Mouse (Mus musculus) cerebellum, postnatal 14 days (tissue): ENCODE results near the gene Prr7.

ENCODE experiments used
- DNase-seq, 2 experiments: peaks; one replicate each; pipeline ENCODE4 v3.0.0; 2021; ENCODE audit warnings: mixed read lengths in 2 of 2

Gene Prr7

DNA sequence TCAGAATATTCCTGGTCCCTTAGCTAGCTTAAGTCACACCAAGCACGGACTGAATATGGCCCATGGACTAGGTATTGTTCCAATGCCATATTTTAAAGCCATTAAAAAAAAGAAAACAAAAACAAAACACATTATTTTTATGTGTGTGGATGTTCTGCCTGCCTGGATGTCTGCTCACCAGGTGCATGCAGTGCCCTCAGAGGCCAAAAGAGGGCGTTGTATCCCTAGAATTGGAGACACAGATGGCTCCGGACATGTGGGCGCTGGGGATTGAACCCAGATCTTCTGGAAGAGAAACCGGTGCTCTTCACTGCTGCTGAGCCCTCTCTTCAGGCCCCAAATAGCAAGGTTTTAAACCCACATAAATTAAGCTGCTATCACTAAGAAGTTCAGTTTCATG is 14.0 kb downstream of the Prr7 start:
- DNase-seq = peak in 1 of 2 experiments; percentile 81

DNA sequence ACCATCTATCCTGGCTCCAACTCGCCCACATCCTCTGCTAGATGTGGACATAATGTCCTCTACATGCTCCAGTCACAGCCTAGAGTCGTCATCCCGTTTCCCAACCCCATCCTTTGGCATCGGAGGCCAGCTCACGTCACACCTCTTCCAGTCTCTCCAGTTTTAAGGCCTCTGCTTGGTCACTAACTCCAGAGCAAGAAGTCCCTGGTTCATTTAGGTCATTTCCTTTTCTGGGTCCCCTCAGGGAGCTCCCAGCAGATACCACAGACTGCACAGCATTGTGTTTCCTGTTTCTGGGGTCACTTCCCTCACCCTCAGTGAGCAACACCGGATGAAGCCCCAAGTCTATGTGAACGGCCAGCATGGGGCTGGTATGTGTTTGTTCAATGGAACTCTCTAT is 14.9 kb downstream of the Prr7 start:
- DNase-seq = no peak

DNA sequence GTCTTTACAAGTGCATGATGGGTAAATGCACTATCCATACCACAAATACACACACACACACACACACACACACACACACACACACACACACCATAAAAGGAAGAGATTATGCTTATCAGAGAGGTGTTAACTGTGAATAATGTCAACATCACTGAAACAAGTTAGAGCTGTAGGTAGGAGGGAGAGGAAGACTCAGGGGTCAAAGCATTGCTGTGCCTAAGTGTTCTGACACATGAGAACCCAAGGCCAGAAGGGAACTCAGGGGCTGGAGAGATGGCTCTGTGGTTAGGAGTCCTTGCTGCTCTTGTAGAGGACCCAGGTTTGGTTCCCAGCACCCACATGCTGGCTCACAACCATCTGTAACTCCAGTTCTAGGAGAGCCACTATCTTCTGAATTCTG is 15.9 kb downstream of the Prr7 start:
- no peak for DNase-seq

DNA sequence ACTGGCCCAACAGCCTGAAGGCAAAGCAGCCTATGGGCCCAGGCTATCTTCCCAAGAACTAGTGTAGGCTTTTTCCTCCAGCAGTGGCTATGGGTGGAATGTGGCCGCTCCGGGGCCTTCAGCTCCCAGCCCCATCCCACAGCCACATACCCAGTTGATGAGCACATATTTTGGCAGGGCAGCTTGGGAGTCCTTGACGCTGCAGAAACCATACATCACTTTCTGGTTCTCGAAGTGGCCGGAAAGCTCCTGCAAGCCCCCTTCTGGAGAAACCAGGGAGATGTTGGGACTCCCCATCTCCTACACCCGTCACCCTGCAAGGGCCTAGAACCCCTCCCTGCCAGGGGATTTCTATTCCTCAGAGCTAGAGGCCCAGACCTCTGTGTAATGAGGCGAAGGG is 18.5 kb downstream of the Prr7 start:
- DNase-seq = no peak

DNA sequence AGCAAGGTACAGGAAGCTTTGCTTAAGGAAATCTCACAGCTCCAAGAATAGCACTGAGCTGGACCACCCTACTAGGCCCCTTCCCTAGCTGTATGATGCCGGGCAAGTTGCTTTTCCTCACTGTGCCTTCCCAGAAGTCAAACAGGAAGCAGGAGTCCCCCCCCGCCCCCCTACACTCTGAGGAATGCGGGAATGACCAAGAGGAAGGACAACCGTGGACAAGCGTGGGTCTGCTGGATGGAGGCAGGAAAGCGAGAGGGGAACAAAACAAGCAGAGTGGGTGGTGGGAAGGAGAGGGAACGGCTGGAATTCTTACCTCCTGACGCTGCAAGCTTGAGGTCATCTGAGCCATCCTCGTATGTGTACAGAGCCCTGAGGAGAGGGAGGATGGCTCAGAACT is 19.0 kb downstream of the Prr7 start:
- DNase-seq = no peak

DNA sequence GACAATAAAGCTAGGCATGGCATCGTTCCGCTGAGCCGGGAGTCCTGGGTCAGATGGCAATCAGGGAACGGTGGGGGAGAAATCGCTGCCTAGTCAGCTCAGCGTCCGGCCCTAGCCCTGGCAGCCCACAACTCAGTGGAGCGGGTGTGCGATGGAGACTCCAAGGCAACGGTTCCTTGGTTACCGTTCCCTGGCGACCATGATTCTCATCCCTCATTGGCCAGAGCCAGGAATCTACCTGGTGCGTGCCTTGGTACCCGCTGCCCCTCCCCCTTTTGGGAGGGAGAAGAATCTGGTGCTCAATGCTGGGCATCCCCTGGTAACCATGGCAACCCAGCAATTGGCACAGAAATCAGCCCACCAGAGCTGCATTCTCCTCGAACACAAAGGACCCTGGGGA is 19.5 kb downstream of the Prr7 start:
- DNase-seq = peak; percentile 84 to 92

DNA sequence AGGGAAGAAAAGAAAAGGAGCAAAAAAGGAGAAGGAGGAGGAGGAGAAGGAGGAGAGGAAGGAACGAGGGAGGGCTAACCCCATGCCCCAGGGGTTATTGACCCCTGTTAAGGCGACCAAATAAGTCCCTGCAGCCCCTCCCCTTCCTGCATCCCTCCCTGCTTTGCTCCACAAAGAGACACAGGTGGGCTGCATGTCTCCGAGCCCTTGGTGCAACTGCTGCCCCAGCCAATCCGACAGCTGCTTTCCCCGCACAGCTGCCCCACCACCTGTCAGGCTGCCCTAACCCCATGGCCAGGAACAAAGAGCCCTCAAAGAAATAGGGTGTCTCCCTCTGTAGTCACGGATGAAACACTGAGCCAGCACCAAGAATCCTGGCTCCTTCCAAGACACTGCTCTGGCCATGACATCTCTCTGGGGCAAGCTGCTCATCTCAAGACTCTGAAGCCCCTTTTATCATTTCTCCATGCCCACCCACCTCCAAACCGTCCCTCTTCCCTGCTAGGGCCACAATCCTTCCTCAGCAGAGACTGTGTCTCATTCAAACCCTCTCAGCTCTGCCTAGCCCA is 20.5 kb downstream of the Prr7 start:
- no peak for DNase-seq

DNA sequence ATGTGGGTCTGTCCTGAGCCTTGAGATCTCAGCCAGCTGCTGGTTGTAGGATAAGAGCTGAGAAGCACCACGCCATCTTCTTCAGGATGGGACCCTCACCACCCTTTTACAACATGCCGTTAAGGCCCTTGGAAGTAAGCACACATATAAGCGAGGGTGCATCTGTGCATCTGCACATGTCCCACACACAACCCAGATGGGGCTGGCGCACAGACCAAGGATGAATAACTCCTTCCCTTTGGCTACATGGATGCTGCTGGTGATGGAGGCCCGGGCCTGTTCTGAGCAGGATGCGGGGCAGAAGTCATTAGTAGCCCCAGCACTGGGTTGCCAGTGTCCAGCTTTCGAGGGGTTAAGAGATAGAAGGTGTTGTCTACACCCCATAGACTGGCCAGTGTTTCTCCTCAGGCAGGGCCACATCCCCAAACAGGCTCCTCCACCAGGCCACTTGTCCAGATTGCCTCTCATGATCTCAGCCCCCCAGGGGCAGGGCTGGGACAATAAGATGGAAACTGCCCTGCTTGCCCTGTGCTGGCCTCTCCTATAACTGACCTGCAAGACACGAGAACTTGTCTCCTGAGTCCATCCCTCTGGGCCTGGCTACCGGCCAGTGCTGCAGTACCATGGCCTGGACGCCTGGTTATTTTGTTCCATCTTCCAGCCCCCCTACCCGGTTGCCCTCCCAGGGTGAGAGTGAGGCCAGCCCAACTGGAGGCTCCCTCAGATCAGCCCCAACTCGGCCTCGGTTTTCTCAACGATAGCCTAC is 22.1 kb downstream of the Prr7 start:
- peak; percentile 64 to 79 for DNase-seq

DNA sequence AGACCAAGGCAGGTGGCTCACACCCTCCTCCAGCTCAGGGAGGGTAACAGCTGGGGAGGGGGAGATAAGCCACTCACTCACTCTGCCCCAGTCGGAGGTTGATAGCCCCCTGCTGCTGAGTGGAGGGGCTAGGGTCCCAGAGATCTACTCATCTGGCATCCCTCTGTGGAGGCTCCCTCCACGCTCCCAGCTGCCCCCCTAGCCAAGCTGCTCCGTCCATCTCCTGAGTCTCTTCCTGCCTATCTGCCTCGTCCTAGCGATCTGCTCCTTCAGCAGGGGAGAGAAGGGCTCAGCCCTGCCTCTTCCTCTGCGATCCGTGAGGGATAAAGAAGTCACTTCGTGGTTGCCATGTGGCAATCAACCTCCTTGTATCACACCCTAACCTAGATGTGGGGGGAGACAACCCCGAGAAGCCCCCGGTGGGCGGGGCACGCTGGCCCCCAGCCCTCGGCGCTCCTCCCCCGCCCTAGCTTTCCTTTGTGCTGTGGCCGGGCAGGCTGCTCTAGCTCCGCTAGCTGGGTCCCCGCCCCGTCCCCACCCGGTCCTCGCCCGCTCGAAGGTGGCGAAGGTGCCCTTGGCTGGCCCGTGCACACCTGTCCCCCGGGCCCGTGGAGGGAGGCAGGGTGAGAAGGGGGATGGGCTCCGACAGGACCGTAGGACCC is 23.0 kb downstream of the Prr7 start:
- DNase-seq = peak; percentile 71 to 73

DNA sequence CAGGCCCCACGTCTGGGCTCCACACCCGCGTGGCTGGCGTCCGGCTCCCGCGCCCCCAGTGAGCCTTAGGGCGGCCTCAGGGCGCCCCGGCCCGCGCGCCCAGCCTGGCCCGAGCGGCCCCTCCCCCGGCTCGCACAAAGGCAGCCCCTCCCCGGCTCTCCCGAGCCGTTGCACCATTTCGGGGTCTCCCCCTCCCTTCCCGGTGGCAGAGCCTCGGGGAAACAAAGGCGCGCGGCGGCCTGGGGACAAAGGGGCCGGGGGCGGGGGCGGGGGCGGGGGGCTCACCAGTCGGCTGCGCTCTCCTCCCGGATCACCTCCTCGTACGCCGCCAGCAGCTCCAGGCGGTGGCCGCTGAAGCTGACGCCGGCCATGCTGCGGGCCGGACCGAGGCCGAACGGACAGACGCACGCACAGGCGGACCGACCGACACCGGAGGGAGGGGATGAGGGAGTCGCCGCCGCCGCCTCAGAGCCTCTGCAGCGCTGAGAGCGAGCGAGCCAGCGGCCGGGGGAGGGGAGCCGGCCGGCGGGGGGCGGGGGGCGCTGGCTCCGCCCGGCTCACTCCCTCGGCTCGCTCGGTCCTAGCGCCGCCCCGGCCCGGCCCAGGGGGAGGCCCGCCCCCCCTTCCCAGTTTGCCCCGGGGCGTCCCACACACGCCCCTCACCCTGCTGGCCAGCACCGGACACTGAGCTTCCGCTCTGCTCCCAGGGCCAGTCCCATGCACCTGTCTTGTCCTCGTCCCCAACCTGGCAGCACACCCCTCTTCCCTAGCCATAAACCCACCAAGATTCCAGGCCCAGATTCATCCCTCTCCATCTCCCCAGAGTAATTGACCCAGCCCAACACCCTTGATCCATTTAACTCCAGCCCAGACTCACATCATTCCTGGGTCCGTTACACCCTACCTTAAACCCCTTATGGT is 23.8 kb downstream of the Prr7 start, which contains the start of gene Dbn1:
TSS of gene Dbn1 (minus strand) at position 534 of the 921 bp plus-strand sequence.
- DNase-seq = peak; percentile 69 to 77

DNA sequence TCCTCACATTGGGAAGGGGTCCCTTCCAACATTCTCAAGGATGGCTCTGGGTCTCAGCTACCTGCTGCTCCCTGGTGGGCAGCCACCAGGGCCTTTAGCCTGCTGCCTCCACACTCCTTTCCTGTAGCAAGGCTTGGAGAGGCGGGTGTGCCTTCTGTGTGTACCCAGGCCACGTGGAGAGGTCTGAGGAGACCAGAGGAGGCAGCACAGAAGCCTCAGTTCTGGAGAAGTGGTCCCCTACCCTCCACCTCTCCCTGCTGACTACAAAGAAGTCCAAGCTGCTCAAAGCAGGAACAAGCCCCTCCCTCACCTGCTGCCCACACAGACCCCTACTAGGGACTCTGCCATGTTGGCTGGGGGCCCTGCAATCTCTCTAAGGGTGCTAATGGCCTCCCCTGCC is 30.2 kb downstream of the Prr7 start:
- peak in 1 of 2 experiments; percentile 36 for DNase-seq

DNA sequence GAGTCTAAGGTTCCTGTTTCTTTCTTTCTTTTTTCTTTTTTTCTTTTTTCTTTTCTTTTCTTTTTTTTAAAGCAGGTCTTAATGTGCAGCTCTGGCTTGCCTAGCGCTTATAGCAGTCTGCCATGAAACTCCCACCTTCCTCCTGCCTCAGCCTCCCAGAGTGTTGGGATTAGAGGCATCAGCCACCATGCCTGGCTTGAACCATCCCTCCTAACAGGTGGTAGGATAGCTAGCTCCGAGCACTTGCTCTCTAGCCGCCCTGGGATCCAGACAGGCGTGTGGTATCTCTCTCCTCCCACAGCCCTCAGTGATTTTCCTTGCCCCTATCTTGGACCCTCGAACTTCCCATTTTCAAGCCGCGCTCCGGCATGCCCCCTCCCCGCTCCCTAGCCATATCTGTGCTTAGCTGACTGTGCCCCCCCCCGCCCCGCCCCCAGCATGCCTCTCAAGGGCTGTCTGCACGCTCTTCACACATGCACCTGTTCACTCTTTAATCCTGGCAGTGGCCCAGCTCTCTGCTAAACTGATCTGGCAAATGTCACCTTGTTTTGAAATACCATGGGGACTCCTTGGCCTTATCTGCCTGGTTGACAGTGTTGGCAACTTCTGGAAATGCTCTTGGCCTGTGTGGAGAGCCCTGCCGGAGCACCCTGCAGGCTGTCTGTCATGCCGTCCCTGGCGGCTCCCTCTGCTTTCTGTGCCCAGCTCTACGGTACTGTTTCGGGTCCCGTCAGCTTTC is 31.0 kb downstream of the Prr7 start:
- DNase-seq = peak; percentile 90 to 94

DNA sequence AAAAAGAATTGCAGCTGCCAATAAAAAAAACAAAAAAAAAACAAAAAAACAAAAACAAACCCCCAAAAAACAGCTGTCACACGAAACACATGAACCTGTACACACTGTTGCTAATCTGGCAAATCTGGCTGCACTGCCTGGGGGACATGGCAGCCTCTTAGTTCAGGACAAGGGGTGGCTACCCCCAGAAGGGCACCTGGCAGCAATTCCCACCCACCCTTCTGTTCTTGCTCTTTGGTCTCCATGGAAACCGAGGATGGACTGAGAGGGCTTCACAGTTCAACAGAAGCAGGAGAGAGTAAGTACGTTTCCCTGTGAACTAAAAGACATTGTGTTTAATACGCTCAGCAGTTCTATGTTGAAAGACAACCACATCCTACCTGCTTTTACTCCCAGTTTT is 31.6 kb downstream of the Prr7 start:
- DNase-seq = peak; percentile 64 to 68

DNA sequence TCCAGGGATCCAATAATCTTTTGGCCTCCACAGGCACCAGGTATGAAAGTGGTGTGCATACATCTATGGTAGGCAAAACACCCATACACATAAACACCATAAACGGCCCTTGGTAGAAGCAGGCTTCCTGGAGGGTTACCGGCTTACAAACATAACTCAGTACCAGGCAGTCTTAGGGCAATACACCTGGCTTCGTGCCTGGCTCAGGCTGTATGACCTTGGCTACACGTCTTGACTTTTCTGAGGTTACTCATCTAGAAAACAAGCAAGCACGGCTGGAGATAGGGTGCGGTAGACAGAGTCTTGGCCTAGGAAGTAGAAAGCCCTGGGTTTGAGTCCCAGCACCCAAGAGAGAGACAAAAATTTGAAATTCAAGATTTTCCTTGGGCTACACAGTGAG is 32.6 kb downstream of the Prr7 start:
- no peak for DNase-seq

DNA sequence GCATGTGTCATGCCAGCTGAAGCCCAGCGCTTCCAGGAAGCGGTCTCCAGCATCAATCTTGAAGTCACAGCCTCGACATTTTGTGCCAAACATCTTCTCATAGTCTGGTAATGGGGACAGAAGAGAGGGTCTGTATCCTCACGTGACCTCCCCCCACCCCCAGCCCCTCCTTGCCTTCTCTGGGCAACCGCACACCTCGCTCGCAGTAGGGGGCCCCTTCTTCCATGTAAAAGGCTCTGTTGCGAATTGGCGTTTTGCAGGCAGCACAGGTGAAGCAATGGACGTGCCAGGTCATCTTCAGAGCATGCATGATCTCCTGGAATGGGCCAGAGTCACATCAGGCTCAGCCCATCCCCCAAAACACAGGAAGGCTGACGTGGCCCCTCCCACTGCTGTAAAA is 34.8 kb downstream of the Prr7 start:
- DNase-seq = no peak

DNA sequence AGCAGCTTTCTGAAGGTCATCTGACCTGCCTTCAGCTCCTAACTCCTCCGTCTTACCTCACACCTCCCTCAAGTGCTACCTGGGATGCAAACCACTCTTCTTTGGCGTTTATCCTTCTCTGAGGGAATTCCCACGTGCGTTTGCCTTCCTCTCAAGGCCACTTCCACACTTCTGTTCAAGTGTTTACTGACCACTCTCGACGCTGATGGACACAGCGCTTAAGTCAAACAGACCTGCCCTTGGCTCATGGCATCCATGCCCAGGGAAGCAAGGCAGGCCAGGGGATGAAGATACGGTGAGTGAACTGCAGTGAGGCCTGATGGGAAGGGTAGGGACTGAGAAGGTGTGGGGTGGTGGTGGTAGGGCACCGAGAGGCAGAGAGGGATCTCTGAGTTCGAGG is 36.5 kb downstream of the Prr7 start:
- no peak for DNase-seq

DNA sequence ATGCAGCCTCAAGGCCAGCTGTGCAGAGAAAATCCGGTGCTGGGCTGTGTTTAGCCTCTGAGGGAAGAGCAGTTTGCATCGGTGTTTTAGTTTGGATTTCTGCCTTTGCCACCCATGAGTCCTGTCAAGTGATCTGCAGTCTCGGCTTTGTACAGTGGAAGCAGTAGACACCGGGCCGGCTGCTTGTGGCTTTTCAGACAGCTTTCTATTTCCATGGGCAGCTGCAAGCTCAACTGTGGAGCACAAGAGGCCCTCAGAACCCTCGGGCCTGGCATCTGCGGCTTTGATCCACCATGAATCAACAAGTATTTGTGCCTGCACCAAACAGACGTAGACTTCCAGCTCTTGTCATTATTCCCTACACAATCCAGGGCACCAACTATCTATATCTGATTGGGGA is 38.3 kb downstream of the Prr7 start:
- DNase-seq = no peak

DNA sequence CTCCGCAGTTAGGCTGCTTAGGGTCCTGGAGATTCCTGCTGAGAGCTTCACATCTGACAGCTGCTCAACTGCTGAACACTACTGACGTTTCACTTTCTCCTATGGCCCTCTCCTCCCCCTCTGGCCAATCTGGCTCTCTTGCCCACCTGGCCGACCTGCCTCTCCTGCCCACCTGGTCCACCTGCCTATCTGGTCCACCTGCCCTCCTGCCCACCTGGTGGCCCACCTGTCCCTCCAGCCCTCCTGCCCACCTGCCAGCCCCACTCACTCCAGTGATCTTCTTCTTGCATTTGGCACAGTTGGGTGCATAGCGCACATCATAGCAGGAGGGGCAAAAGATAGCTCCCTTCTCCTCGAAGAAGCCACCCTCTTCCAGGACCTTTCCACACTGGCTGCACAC is 40.3 kb downstream of the Prr7 start:
- no peak for DNase-seq

DNA sequence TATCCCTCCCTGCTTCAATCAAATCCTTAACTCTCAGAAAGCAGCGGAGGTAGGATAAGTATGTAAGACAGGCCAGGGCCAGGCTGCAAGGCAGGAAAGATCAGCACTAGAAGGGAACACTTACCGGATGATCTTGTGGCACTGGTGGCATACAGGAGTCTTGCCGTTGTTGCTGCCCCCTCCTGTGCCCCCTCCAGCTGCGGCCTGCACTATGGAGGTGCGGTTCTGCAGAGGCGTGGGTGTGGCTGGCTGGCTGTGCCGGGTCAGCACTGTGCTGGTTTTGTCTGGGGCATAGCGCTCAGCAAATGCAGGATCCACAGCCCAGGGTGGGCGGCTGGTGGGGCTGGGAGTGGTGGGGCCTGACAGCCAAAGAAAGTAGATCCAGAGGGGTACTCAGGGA is 41.7 kb downstream of the Prr7 start:
- no peak for DNase-seq

DNA sequence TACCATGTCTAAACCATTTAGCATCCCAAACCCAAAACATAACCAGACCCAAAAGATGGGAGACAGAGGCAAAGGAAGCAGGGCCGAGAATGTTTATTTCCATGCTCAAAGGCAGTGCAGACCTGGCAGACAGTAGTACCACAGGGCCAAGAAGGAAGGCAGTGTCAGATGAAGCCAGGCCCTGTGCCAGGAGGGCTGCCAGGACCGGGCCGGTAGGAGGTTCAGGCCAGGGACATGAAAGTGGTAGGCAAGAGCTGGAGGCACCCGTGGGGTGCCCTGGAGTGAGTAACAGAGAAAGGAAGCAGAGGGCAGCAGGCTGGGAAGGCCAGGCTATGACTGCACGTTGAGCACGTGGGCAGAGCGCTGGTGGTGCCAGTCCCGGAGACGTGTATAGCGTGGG is 42.6 kb downstream of the Prr7 start:
- peak; percentile 75 to 76 for DNase-seq

DNA sequence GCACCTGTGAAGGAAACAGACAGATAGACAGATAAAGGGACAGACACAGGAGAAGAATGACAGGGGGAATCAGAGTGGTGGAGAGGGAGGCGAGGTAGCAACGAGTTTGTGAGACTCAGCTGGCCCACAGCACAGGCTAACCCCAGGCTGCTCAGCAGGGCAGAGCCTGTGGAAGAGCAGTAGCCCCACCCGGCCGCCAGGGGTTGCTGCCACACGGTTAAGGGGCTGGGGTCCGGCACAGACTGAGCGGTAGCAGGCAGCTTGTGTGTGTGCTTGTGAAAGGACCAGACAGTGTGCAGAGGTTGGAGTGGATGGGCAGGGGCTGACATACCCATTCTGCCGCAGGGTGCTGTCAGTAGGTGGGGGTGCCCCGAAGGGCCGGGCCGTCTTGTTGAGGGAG is 43.8 kb downstream of the Prr7 start:
- no peak for DNase-seq

DNA sequence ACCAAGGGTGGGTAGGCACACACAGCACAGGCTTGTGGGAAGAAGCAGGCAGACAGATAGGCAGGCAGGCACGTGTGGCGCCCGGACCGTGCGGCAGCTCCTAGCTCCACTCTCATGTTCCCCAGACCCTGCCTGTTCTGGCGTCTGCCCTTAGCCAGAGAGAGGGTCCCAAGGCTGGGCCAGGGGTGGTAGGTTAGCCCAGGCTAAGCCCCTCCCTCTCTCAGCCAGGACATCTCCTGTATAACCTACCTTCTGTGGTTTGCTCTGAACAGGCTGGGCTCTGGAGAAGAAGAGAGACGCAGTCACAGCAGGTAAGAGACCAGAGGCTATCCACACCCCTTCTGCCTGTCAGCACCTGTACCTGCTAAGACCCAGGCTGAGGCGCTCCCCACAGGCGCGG is 44.5 kb downstream of the Prr7 start:
- DNase-seq = no peak

DNA sequence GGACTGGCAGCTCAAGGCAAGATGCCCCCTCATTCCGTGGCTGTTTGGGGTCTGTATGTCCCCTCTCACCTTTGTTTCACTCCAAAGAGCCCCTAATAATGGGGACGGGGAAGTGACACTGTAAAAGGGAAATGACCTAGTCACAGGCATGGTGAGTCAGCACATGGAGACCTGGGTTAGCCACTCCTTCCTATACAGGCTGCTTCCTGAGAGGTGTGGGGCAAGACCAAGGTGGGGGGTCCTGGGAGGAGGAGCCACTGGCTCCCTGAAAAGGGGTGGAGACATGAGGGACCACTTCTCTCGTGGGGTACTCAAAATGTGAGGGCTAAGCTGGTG is 46.2 kb downstream of the Prr7 start:
- DNase-seq = no peak
